Mouse (Mus musculus) lung, postnatal 0 days (tissue): ENCODE measurements at regions not wholly inside any gene's neighbourhood (a gene's known extent, or its start where the extent isn't known, plus 50 kb on each side); places are given as distances from the start of the nearest gene placed in this dataset.

Experiments used
- CTCF ChIP-seq: IDR thresholded peaks from 2 replicates; pipeline ENCODE4 v1.5.1; 2016; ENCODE audit warnings: antibody characterized with exemption, mild to moderate bottlenecking
- EP300 ChIP-seq: IDR thresholded peaks from 2 replicates; pipeline ENCODE4 v1.6.1; 2016; ENCODE audit warnings: antibody characterized with exemption, mild to moderate bottlenecking, control low read depth

DNA sequence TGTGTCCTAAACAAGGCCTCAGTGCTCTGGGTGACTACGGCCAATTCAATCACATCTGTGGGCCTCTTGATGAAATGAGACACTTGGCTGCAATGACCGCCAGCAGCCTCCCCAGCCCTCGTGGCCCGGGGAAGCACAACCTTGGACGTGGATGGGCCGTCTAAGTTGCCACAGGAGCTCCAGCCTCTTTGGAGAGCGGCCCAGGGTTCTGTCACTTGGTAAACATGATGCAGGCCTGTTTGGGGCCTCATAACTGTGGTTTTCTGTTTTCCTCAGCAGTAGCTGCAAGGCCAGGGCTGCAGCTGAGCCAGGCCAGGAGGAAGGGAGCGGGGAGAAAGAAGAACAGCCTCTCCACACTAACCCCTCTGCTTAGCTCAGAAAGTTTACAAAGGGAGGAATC is 105.2 kb upstream of the Zmiz1 start:
- TF ChIP-seq CTCF: no peak
- no peak for TF ChIP-seq EP300
